Mouse (Mus musculus): ENCODE measurements around the gene Cisd3. TPM values are rescaled to one million over a fixed set of nuclear protein-coding genes. Genes with fewer than 3 reads are reported as not detected.
"Not testable (repeated sequence)": the region's sequence is repeated elsewhere in the genome, so short reads cannot be mapped to it uniquely, and the experiment has no call there.

Cisd3 gene
- polyA plus RNA-seq, 2 experiments, result 11.7 to 14.9 TPM

GRCm38 (mm10) chr11:97723709-97724108 lies 38.1 kb downstream of the Cisd3 start:
- ATAC-seq (ENCODE audit: low FRiP score, low read depth) (no peak), DNase-seq (ENCODE audit: low spot score) (no peak)
- Histone ChIP-seq H3K4me1 (ENCODE audit: control insufficient read depth, insufficient read depth, low read length) (no peaks in the 10 kb centered on the region), H3K9me3 (ENCODE audit: control insufficient read depth, low read length) (peaks cover 5% of the 10 kb centered on the region; the same call in 1 of the 2 replicates), H3K27me3 (ENCODE audit: control insufficient read depth, insufficient read depth, low read length) (no peaks in the 10 kb centered on the region), H3K27ac (replicated peaks; ENCODE audit: low read depth, low read length) (no peak overlapping the region), H3K36me3 (ENCODE audit: control insufficient read depth, insufficient read depth, low read length) (peaks cover 97% of the 10 kb centered on the region), H3K4me2 (replicated peaks; ENCODE audit: low read depth, low read length, severe bottlenecking) (no peak overlapping the region), H3K9ac (ENCODE audit: low read depth, low read length, severe bottlenecking) (no peak overlapping the region), H3K4me3 (replicated peaks; ENCODE audit: low read length) (no peak overlapping the region)
- WGBS, result 75% methylated on average over 7 of the region's 7 CpGs
- no peak for TF ChIP-seq POLR2A (IDR thresholded peaks at IDR 0.05; ENCODE audit: borderline replicate concordance, extremely low read depth, insufficient read depth, insufficient read length)

DNA sequence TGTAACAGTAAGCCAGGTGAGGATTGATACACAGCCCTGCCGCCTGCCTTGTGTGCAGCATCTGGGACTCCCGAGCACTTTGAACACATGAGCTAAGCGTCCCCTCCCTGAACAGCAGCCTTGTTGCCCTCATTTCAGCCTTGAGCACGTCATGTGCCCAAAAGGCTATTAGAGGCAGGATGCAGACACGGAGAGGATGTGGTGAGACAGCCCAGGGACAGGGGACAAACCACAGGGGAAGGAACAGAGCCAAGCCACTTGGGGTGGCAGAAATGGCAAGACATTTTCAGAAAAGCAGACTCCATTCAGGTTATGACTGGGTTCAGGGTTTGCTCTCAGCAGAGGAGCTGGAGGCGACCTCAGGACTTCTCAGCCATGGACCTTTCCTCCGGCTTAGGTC lies 42.7 kb downstream of the Cisd3 start:
- H3K27me3 ChIP-seq (ENCODE audit: control insufficient read depth, insufficient read depth, low read length), result no peaks in the 10 kb centered on the region
- no peak overlapping the region for H3K9ac ChIP-seq (ENCODE audit: low read depth, low read length, severe bottlenecking)
- ATAC-seq (ENCODE audit: low FRiP score, low read depth) (no peak), DNase-seq (ENCODE audit: low spot score) (no peak)
- WGBS, result 51% methylated on average over 7 of the region's 7 CpGs
- no peak overlapping the region for H3K27ac ChIP-seq (replicated peaks; ENCODE audit: low read depth, low read length)
- H3K9me3 ChIP-seq (ENCODE audit: control insufficient read depth, low read length), result no peaks in the 10 kb centered on the region
- peaks cover 84% of the 10 kb centered on the region for H3K36me3 ChIP-seq (ENCODE audit: control insufficient read depth, insufficient read depth, low read length)
- no peak overlapping the region for H3K4me2 ChIP-seq (replicated peaks; ENCODE audit: low read depth, low read length, severe bottlenecking)
- H3K4me3 ChIP-seq (replicated peaks; ENCODE audit: low read length), result no peak overlapping the region
- H3K4me1 ChIP-seq (ENCODE audit: control insufficient read depth, insufficient read depth, low read length), result no peaks in the 10 kb centered on the region
- TF ChIP-seq POLR2A (IDR thresholded peaks at IDR 0.05; ENCODE audit: borderline replicate concordance, extremely low read depth, insufficient read depth, insufficient read length), result no peak

DNA sequence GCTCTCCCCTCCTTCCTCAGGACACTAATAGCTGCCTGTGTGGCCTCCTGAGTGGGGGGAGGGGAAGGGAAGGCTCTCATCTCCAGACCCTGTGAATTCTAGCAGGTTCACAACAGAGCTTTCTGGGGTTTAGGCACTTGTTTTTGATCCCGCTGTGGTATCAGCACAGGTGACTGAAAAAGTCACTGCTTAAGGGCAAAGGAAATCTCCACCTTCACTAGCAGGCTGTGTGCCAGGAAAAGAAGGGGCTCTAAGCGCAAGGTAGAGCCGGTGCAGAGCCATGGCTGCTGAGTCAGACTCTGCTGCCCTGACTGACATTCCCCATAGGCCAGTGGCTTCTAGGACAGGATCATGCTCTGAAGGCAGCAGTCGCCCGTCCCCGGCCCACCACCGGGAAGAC lies 43.1 kb downstream of the Cisd3 start:
- no peak overlapping the region for H3K4me2 ChIP-seq (replicated peaks; ENCODE audit: low read depth, low read length, severe bottlenecking)
- no peaks in the 10 kb centered on the region for H3K27me3 ChIP-seq (ENCODE audit: control insufficient read depth, insufficient read depth, low read length)
- no peak overlapping the region for H3K9ac ChIP-seq (ENCODE audit: low read depth, low read length, severe bottlenecking)
- 0 out of 2 replicates have a peak, but pooled peaks cover 2% of the 10 kb centered on the region for H3K4me1 ChIP-seq (ENCODE audit: control insufficient read depth, insufficient read depth, low read length)
- H3K9me3 ChIP-seq (ENCODE audit: control insufficient read depth, low read length), result no peaks in the 10 kb centered on the region
- DNase-seq (ENCODE audit: low spot score), result no peak
- no peak for ATAC-seq (ENCODE audit: low FRiP score, low read depth)
- H3K27ac ChIP-seq (replicated peaks; ENCODE audit: low read depth, low read length), result no peak overlapping the region
- peaks cover 79% of the 10 kb centered on the region for H3K36me3 ChIP-seq (ENCODE audit: control insufficient read depth, insufficient read depth, low read length)
- WGBS, result 58% methylated on average over 7 of the region's 7 CpGs
- H3K4me3 ChIP-seq (replicated peaks; ENCODE audit: low read length), result no peak overlapping the region
- TF ChIP-seq POLR2A (IDR thresholded peaks at IDR 0.05; ENCODE audit: borderline replicate concordance, extremely low read depth, insufficient read depth, insufficient read length), result no peak

DNA sequence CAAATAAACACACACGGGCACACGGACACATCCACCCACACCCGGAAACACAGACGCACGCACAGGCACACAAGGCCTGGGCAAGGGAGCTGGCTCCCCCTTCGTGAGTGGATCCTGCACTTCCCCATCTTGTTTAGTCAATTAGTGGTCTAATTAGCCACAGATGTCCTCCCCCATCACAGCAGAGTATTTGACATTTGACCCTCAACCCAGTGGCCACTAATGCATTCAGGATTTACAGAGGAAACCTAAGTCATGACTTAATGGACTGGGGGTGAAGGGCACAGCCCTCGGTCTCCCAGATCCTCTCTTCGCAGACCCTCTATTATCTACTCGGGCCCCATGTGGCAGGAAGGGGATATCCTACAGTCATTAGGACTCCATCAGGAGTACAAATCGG lies 48.1 kb downstream of the Cisd3 start:
- DNase-seq (ENCODE audit: low spot score) (no peak), ATAC-seq (ENCODE audit: low FRiP score, low read depth) (no peak)
- WGBS, result 17% methylated on average over 10 of the region's 10 CpGs
- Histone ChIP-seq H3K4me1 (ENCODE audit: control insufficient read depth, insufficient read depth, low read length) (peaks cover 6% of the 10 kb centered on the region; the same call in 1 of the 2 replicates), H3K36me3 (ENCODE audit: control insufficient read depth, insufficient read depth, low read length) (peaks cover 32% of the 10 kb centered on the region), H3K27me3 (ENCODE audit: control insufficient read depth, insufficient read depth, low read length) (no peaks in the 10 kb centered on the region), H3K9me3 (ENCODE audit: control insufficient read depth, low read length) (no peaks in the 10 kb centered on the region), H3K4me3 (replicated peaks; ENCODE audit: low read length) (no peak overlapping the region), H3K27ac (replicated peaks; ENCODE audit: low read depth, low read length) (no peak overlapping the region), H3K4me2 (replicated peaks; ENCODE audit: low read depth, low read length, severe bottlenecking) (no peak overlapping the region), H3K9ac (ENCODE audit: low read depth, low read length, severe bottlenecking) (no peak overlapping the region)
- TF ChIP-seq POLR2A (IDR thresholded peaks at IDR 0.05; ENCODE audit: borderline replicate concordance, extremely low read depth, insufficient read depth, insufficient read length), result no peak

GRCm38 (mm10) chr11:97734810-97735209 lies 49.2 kb downstream of the Cisd3 start:
- DNase-seq (ENCODE audit: low spot score); ATAC-seq (ENCODE audit: low FRiP score, low read depth); H3K4me1 ChIP-seq (ENCODE audit: control insufficient read depth, insufficient read depth, low read length); H3K4me3 ChIP-seq (replicated peaks; ENCODE audit: low read length); H3K27ac ChIP-seq (replicated peaks; ENCODE audit: low read depth, low read length); H3K27me3 ChIP-seq (ENCODE audit: control insufficient read depth, insufficient read depth, low read length); H3K9ac ChIP-seq (ENCODE audit: low read depth, low read length, severe bottlenecking); H3K9me3 ChIP-seq (ENCODE audit: control insufficient read depth, low read length); H3K4me2 ChIP-seq (replicated peaks; ENCODE audit: low read depth, low read length, severe bottlenecking): not testable (repeated sequence)
- WGBS, result 84% methylated on average over 5 of the region's 5 CpGs
- H3K36me3 ChIP-seq (ENCODE audit: control insufficient read depth, insufficient read depth, low read length), result peaks cover 21% of the 10 kb centered on the region

DNA sequence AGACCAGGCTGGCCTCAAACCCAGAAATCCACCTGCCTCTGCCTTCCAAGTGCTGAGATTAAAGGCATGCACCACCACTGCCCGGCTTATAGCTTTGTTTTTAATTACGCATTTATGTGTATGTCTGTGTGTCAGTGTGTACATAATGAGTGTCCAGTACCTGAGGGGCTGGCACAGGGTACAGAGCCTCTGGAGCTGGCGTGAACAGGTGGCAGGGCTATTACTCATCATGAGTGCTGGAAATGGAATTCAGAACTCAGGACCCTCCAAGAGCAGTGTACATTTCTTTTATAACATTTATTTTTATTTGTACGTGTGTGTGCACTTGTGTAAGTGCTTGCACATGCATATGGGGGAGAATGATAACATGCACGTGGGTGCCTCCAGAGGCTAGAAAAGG lies 51.0 kb downstream of the Cisd3 start:
- no peak for DNase-seq (ENCODE audit: low spot score)
- TF ChIP-seq POLR2A (IDR thresholded peaks at IDR 0.05; ENCODE audit: borderline replicate concordance, extremely low read depth, insufficient read depth, insufficient read length), result no peak
- 85% methylated on average over 5 of the region's 5 CpGs for WGBS
- H3K27me3 ChIP-seq (ENCODE audit: control insufficient read depth, insufficient read depth, low read length), result no peaks in the 10 kb centered on the region
- no peak overlapping the region for H3K4me3 ChIP-seq (replicated peaks; ENCODE audit: low read length)
- H3K9ac ChIP-seq (ENCODE audit: low read depth, low read length, severe bottlenecking), result no peak overlapping the region
- peaks cover 6% of the 10 kb centered on the region for H3K36me3 ChIP-seq (ENCODE audit: control insufficient read depth, insufficient read depth, low read length)
- peaks cover 6% of the 10 kb centered on the region; the same call in 1 of the 2 replicates for H3K4me1 ChIP-seq (ENCODE audit: control insufficient read depth, insufficient read depth, low read length)
- no peak for ATAC-seq (ENCODE audit: low FRiP score, low read depth)
- H3K9me3 ChIP-seq (ENCODE audit: control insufficient read depth, low read length), result no peaks in the 10 kb centered on the region
- H3K27ac ChIP-seq (replicated peaks; ENCODE audit: low read depth, low read length), result no peak overlapping the region
- H3K4me2 ChIP-seq (replicated peaks; ENCODE audit: low read depth, low read length, severe bottlenecking), result no peak overlapping the region
